Mouse (Mus musculus): ENCODE results near the gene Taf12. TPM values are rescaled to one million over a fixed set of nuclear protein-coding genes. Genes with fewer than 3 reads are reported as not detected.

Taf12 gene
- total RNA-seq, 2 experiments from 2014 or later: 22.8 to 26.9 TPM

Other genes starting within 250 kb of the Taf12 start
- under 1 TPM in 1 of 2 experiments, not detected in 1; 0.14 TPM for gene Gm10300, start 199.7 kb upstream of the Taf12 start, total RNA-seq (2021)
- 10 to 100 TPM; 63.2 to 71.7 TPM for gene Epb41, start 199.1 kb upstream of the Taf12 start, total RNA-seq (2021)
- gene Oprd1, start 129.9 kb upstream of the Taf12 start, total RNA-seq (2021): under 1 TPM in 1 of 2 experiments, not detected in 1; 0.04 TPM
- gene Ythdf2, start 62.1 kb upstream of the Taf12 start, total RNA-seq (2021): 10 to 100 TPM; 29.5 to 33.7 TPM
- 1 to 10 TPM; 9.4 to 9.9 TPM for gene Gmeb1, start 12.8 kb upstream of the Taf12 start, total RNA-seq (2021)
- gene Rab42, start 29.0 kb downstream of the Taf12 start, total RNA-seq (2021): under 1 TPM in 1 of 2 experiments, not detected in 1; 0.94 TPM
- gene Trnau1ap, start 55.2 kb downstream of the Taf12 start, total RNA-seq (2021): 10 to 100 TPM; 12.9 to 13.9 TPM
- gene Rcc1, start 79.2 kb downstream of the Taf12 start, total RNA-seq (2021): 1 to 10 TPM; 7.5 to 9.1 TPM
- gene Phactr4, start 148.1 kb downstream of the Taf12 start, total RNA-seq (2021): 10 to 100 TPM; 13.2 to 13.3 TPM
- gene Med18, start 189.5 kb downstream of the Taf12 start, total RNA-seq (2021): 1 to 10 TPM; 3.8 to 5.2 TPM
- 1 to 10 TPM; 2.2 to 2.4 TPM for gene Sesn2, start 236.1 kb downstream of the Taf12 start, total RNA-seq (2021)